Mouse (Mus musculus) left cerebral cortex, adult 8-10 months (tissue): ENCODE measurements at regions not wholly inside any gene's neighbourhood (a gene's known extent, or its start where the extent isn't known, plus 50 kb on each side); places are given as distances from the start of the nearest gene placed in this dataset.

Experiments used
- DNase-seq, 2 experiments: peaks; one replicate each; pipeline ENCODE4 v3.0.0; 2022; ENCODE audit warnings: low spot score in 2 of 2

- DNase-seq = no peak
Observed at GRCm38 (mm10) chr17:9484098-9484497, 62.2 kb downstream of the Gm17728 start.

- no peak for DNase-seq
Observed at GRCm38 (mm10) chr17:9484566-9484965, 62.7 kb downstream of the Gm17728 start.

GRCm38 (mm10) chr17:9529340-9529739 lies 107.5 kb downstream of the Gm17728 start:
- DNase-seq = no peak

- DNase-seq = no peak
Observed at GRCm38 (mm10) chr17:9536090-9536489, 114.2 kb downstream of the Gm17728 start.

- no peak for DNase-seq
Observed at GRCm38 (mm10) chr17:9538371-9538770, 116.5 kb downstream of the Gm17728 start.

- DNase-seq = no peak
Observed at GRCm38 (mm10) chr17:9540156-9540555, 118.3 kb downstream of the Gm17728 start.

GRCm38 (mm10) chr17:9543224-9543797 lies 121.5 kb downstream of the Gm17728 start:
- DNase-seq = no peak

- no peak for DNase-seq
Observed at GRCm38 (mm10) chr17:9557544-9557943, 112.0 kb downstream of the Pabpc6 start.

- no peak for DNase-seq
Observed at GRCm38 (mm10) chr17:9566846-9567245, 102.7 kb downstream of the Pabpc6 start.

GRCm38 (mm10) chr17:9579401-9580371 lies 89.8 kb downstream of the Pabpc6 start:
- DNase-seq = peak in 1 of 2 experiments; percentile 67

- DNase-seq = no peak
Observed at GRCm38 (mm10) chr17:9598131-9598530, 71.4 kb downstream of the Pabpc6 start.

- no peak for DNase-seq
Observed at GRCm38 (mm10) chr17:9600459-9600858, 69.1 kb downstream of the Pabpc6 start.
